Mouse (Mus musculus) central nervous system, embryonic 11.5 days (tissue): ENCODE measurements around the gene Gm3893. TPM values are rescaled to one million over a fixed set of nuclear protein-coding genes. Genes with fewer than 3 reads are reported as not detected.

Source experiments
- polyA plus RNA-seq: library from polyadenylated mRNA; depleted of rRNA; stranded (reverse); fragments of >200 nt; gene quantifications from 2 replicates; pipeline ENCODE4 v1.2.3, GENCODE M21; 2012; rRNA removed

Gene Gm3893
- not detected in 2 replicates for polyA plus RNA-seq

GRCm38 (mm10) chr4:42090907-42091306 lies at the start of gene Gm3893:
Gene Gm3893 (plus strand): TSS chr4:42091207.

GRCm38 (mm10) chr4:42114517-42114916 lies 23.5 kb downstream of the Gm3893 start, which contains the start of gene Gm13304:
Gene Gm13304 (plus strand): TSS chr4:42114817.

Other genes starting within 250 kb of the Gm3893 start
- gene Gm21541, start 187.6 kb upstream of the Gm3893 start, polyA plus RNA-seq, result not detected in 2 replicates
- 2.2 and 4.5 TPM in 2 replicates for gene Gm20878, start 149.6 kb upstream of the Gm3893 start, polyA plus RNA-seq
- 0.34 TPM in 1 of 2 replicates, not detected in the other for gene Fam205a4, start 125.1 kb upstream of the Gm3893 start, polyA plus RNA-seq
- gene Gm21093, start 56.5 kb upstream of the Gm3893 start, polyA plus RNA-seq, result 0.04 and 0.07 TPM in 2 replicates
- gene Gm13304, start 23.6 kb downstream of the Gm3893 start, polyA plus RNA-seq, result 0.19 TPM in 1 of 2 replicates, not detected in the other
- not detected in 2 replicates for gene Gm13306, start 62.2 kb downstream of the Gm3893 start, polyA plus RNA-seq
- gene Gm13305, start 77.4 kb downstream of the Gm3893 start, polyA plus RNA-seq, result 0.24 and 0.52 TPM in 2 replicates
- not detected in 2 replicates for gene Gm10600, start 149.4 kb downstream of the Gm3893 start, polyA plus RNA-seq
- gene Ccl21b, start 164.6 kb downstream of the Gm3893 start, polyA plus RNA-seq, result not detected in 2 replicates
- not detected in 2 replicates for gene Gm21953, start 203.1 kb downstream of the Gm3893 start, polyA plus RNA-seq
- gene Fam205a3, start 227.1 kb downstream of the Gm3893 start, polyA plus RNA-seq, result 0.08 TPM in 1 of 2 replicates, not detected in the other